Mouse (Mus musculus): ENCODE measurements around the gene Cmtm4.

DNA sequence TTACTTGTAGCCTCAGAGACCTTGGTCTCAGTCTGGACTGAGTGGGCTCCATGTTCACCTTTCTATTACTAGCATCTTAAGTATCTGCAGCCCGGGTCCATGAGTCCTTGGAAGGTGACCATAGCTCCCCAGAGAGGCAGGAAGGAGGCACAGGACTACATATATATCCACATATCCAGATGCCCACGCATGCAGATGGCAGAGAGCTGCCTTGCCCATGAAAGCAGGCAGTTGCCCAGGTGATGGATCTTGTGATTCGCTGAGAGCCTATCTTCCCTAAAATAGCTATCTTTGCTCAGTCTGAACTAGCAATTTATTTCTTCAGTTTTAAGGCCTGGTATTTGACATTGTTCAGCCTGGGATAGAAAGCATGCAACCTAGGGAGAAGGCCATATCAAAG is 15.9 kb upstream of the Cmtm4 start:
- TF ChIP-seq CTCF (IDR thresholded peaks at IDR 0.05 in 2 of 3, conservative IDR thresholded peaks at IDR 0.05 in 1 of 3; ENCODE audit: control insufficient read depth in 1 of 3, insufficient read depth in 1 of 3, low read depth in 2 of 3, low read length in 3 of 3, poor library complexity in 1 of 3, severe bottlenecking in 1 of 3) = no peak
- no peak for TF ChIP-seq ETS1 (IDR thresholded peaks at IDR 0.05; ENCODE audit: low read depth, low read length)
- TF ChIP-seq USF1 (IDR thresholded peaks at IDR 0.05; ENCODE audit: low read depth, low read length) = no peak
